Mouse (Mus musculus) lung, postnatal 0 days (tissue): ENCODE measurements around the gene Cdca5. TPM values are rescaled to one million over a fixed set of nuclear protein-coding genes. Genes with fewer than 3 reads are reported as not detected.
"Not testable (repeated sequence)": the region's sequence is repeated elsewhere in the genome, so short reads cannot be mapped to it uniquely, and the experiment has no call there.

Experiments
- ATAC-seq: fragments of 200-750 bp; cut with Nextera tagmentation; 2 replicates; pipeline ENCODE4 v1.8.0; 2017; ENCODE audit warnings: moderate library complexity
- DNase-seq: peaks from one replicate; pipeline ENCODE4 v3.0.0-alpha.2; 2016; ENCODE audit warnings: low spot score
- H3K27ac ChIP-seq: fragments of 300-500 bp; sonication (generic); 2 replicates; pipeline ENCODE4 v1.5.1; 2014; ENCODE audit warnings: antibody characterized with exemption, mild to moderate bottlenecking, low read length, mixed read lengths
- H3K27me3 ChIP-seq: fragments of 300-500 bp; sonication (generic); replicated peaks from 2 replicates; pipeline ENCODE4 v1.6.1; 2014; ENCODE audit warnings: low read length, mixed read lengths; ENCODE audit not compliant: insufficient read depth
- H3K36me3 ChIP-seq: fragments of 300-500 bp; sonication (generic); 2 replicates; pipeline ENCODE4 v1.6.1; 2014; ENCODE audit warnings: low read length, mixed read lengths; ENCODE audit not compliant: insufficient read depth
- H3K4me1 ChIP-seq: fragments of 300-500 bp; sonication (generic); 2 replicates; pipeline ENCODE4 v1.6.1; 2014; ENCODE audit warnings: antibody characterized with exemption, low read depth, low read length, mixed read lengths; ENCODE audit not compliant: insufficient read depth
- H3K4me2 ChIP-seq: fragments of 300-500 bp; sonication (generic); replicated peaks from 2 replicates; pipeline ENCODE4 v1.6.1; 2014; ENCODE audit warnings: low read depth, mild to moderate bottlenecking, low read length, moderate library complexity, mixed read lengths
- H3K4me3 ChIP-seq: fragments of 300-500 bp; sonication (generic); 2 replicates; pipeline ENCODE4 v1.5.1; 2014; ENCODE audit warnings: low read depth, low read length
- H3K9ac ChIP-seq: fragments of 300-500 bp; sonication (generic); replicated peaks from 2 replicates; pipeline ENCODE4 v1.6.1; 2014; ENCODE audit warnings: low read depth, mild to moderate bottlenecking
- H3K9me3 ChIP-seq: fragments of 300-500 bp; sonication (generic); 2 replicates; pipeline ENCODE4 v1.6.1; 2016; ENCODE audit warnings: low read length, mixed read lengths
- CTCF ChIP-seq: IDR thresholded peaks from 2 replicates; pipeline ENCODE4 v1.5.1; 2016; ENCODE audit warnings: antibody characterized with exemption, mild to moderate bottlenecking
- EP300 ChIP-seq: IDR thresholded peaks from 2 replicates; pipeline ENCODE4 v1.6.1; 2016; ENCODE audit warnings: antibody characterized with exemption, mild to moderate bottlenecking, control low read depth
- WGBS: fragments of 180-500 bp; shearing (Covaris S2); extraction: QIAGEN DNeasy Blood & Tissue Kit; methylation state at CpG from one replicate; pipeline ENCODE4 v1.1.7; 2014; 5-methylcytosine and 5-hydroxymethylcytosine counted together
- polyA plus RNA-seq: library from polyadenylated mRNA; unstranded; fragments of >200 nt; fragmentation: Nextera tagmentation; extraction: Ambion mirVana; gene quantifications from 2 replicates; pipeline ENCODE4 v1.2.1, GENCODE M21; 2015

Gene Cdca5
- polyA plus RNA-seq, 1 experiment from 2014 or later = 2.8 TPM

GRCm38 (mm10) chr19:6123330-6123729 is 38.5 kb downstream of the Cdca5 start:
- ATAC-seq (no peak), DNase-seq (no peak)
- no peak overlapping the region for H3K4me2 ChIP-seq
- no peaks in the 10 kb centered on the region for H3K36me3 ChIP-seq
- TF ChIP-seq CTCF (no peak), EP300 (no peak)
- no peaks in the 10 kb centered on the region for H3K4me1 ChIP-seq
- H3K9ac ChIP-seq = no peak overlapping the region
- WGBS = 70% methylated on average over 8 of the region's 8 CpGs
- no peaks in the 10 kb centered on the region for H3K27me3 ChIP-seq
- no peak overlapping the region for H3K4me3 ChIP-seq
- H3K9me3 ChIP-seq = no peaks in the 10 kb centered on the region
- no peak overlapping the region for H3K27ac ChIP-seq

- ATAC-seq (no peak), DNase-seq (no peak)
- whole genome bisulfite sequencing = 58% methylated on average over 2 of the region's 2 CpGs
These were observed 40.1 kb downstream of the Cdca5 start for GRCm38 (mm10) chr19:6124898-6125297.

GRCm38 (mm10) chr19:6126289-6126688 is 41.5 kb downstream of the Cdca5 start:
- no peaks in the 10 kb centered on the region for H3K9me3 ChIP-seq
- no peak overlapping the region for H3K9ac ChIP-seq
- 27% methylated on average over 4 of the region's 4 CpGs for WGBS
- H3K27ac ChIP-seq = no peak overlapping the region
- ATAC-seq = no peak
- H3K27me3 ChIP-seq = no peaks in the 10 kb centered on the region
- no peak overlapping the region for H3K4me2 ChIP-seq
- DNase-seq = peak; percentile 56
- H3K4me3 ChIP-seq = no peak overlapping the region
- no peaks in the 10 kb centered on the region for H3K4me1 ChIP-seq
- no peaks in the 10 kb centered on the region for H3K36me3 ChIP-seq
- TF ChIP-seq CTCF (peak; percentile 81), EP300 (peak; percentile 31; the same call in 1 of the 2 replicates)

More at GRCm38 (mm10) chr19:6124898-6125297, 40.1 kb downstream of the Cdca5 start:
- Histone ChIP-seq H3K9ac (no peak overlapping the region), H3K4me1 (no peaks in the 10 kb centered on the region), H3K27me3 (no peaks in the 10 kb centered on the region), H3K4me2 (no peak overlapping the region), H3K27ac (no peak overlapping the region), H3K36me3 (no peaks in the 10 kb centered on the region), H3K4me3 (no peak overlapping the region), H3K9me3 (no peaks in the 10 kb centered on the region)
- TF ChIP-seq CTCF (no peak), EP300 (no peak)

GRCm38 (mm10) chr19:6126789-6127580 is 42.2 kb downstream of the Cdca5 start:
- WGBS = 63% methylated on average over 10 of the region's 10 CpGs
- Histone ChIP-seq H3K4me1 (no peaks in the 10 kb centered on the region), H3K4me3 (peak overlapping the region; percentile 37), H3K27me3 (no peaks in the 10 kb centered on the region), H3K27ac (peak overlapping the region; percentile 86), H3K36me3 (no peaks in the 10 kb centered on the region), H3K9me3 (no peaks in the 10 kb centered on the region), H3K9ac (peak overlapping the region; percentile 37; the same call in 1 of the 2 replicates), H3K4me2 (peak overlapping the region; percentile 54)
- TF ChIP-seq CTCF (no peak), EP300 (no peak)
- ATAC-seq = no peak
- no peak for DNase-seq

- H3K9me3 ChIP-seq = no peaks in the 10 kb centered on the region
- ATAC-seq (peak; percentile 95), DNase-seq (peak; percentile 99)
- peak within 1 kb of the TSS; percentile 37 for H3K9ac ChIP-seq
- no peaks in the 10 kb centered on the region for H3K36me3 ChIP-seq
- under 1% methylated on average over 32 of the region's 32 CpGs for WGBS
- H3K4me1 ChIP-seq = no peaks in the 10 kb centered on the region
- H3K4me2 ChIP-seq = peak within 1 kb of the TSS; percentile 54
- no peaks in the 10 kb centered on the region for H3K27me3 ChIP-seq
- TF ChIP-seq CTCF (no peak; the same call in 1 of the 2 replicates), EP300 (0 out of 2 replicates have a peak, but pooled peaks have one; percentile 53)
- peak within 1 kb of the TSS; percentile 37 for H3K4me3 ChIP-seq
- peak within 1 kb of the TSS; percentile 86 for H3K27ac ChIP-seq
These were observed 43.1 kb downstream of the Cdca5 start, which contains the start of gene Snx15 for GRCm38 (mm10) chr19:6127760-6128341. Gene Snx15 (minus strand): TSS chr19:6128304.

GRCm38 (mm10) chr19:6130414-6131128 is 45.8 kb downstream of the Cdca5 start:
- not testable (repeated sequence) for H3K4me2 ChIP-seq, H3K4me3 ChIP-seq, H3K27ac ChIP-seq, H3K9ac ChIP-seq, H3K27me3 ChIP-seq, H3K9me3 ChIP-seq, H3K36me3 ChIP-seq, H3K4me1 ChIP-seq
- ATAC-seq (peak; percentile 27), DNase-seq (peak; percentile 58)
- peak; percentile 39 for TF ChIP-seq EP300
- WGBS = 64% methylated on average over 7 of the region's 7 CpGs
